Mouse (Mus musculus): Measurements from ENCODE around the gene Itprid2. TPM values are rescaled to one million over a fixed set of nuclear protein-coding genes. Genes with fewer than 3 reads are reported as not detected.

Gene Itprid2
- total and polyA plus RNA-seq, 2 experiments from 2014 or later, result 5.9 to 11.6 TPM

GRCm38 (mm10) chr2:79681672-79682071, 46.5 kb downstream of the Itprid2 start:
- WGBS, result 91% methylated on average over 4 of the region's 4 CpGs
- H3K27ac ChIP-seq, result no peak overlapping the region
- no peaks in the 10 kb centered on the region for H3K9me3 ChIP-seq (ENCODE audit: low read length)
- no peaks in the 10 kb centered on the region for H3K27me3 ChIP-seq (ENCODE audit: insufficient read depth, low read length)
- ATAC-seq (no peak), DNase-seq (ENCODE audit: low spot score) (no peak)
- no peaks in the 10 kb centered on the region for H3K4me1 ChIP-seq (ENCODE audit: insufficient read depth, low read length)
- H3K4me3 ChIP-seq (ENCODE audit: low read length), result no peak overlapping the region
- H3K36me3 ChIP-seq (ENCODE audit: insufficient read depth, low read length), result no peaks in the 10 kb centered on the region
- no peak for TF ChIP-seq CTCF (IDR thresholded peaks at IDR 0.05; ENCODE audit: low read depth)
- no peak overlapping the region for H3K9ac ChIP-seq (replicated peaks; ENCODE audit: low read length)
- H3K4me2 ChIP-seq (ENCODE audit: low read depth, low read length), result no peak overlapping the region

- no peak for DNase-seq (ENCODE audit: low spot score)
- H3K36me3 ChIP-seq (ENCODE audit: insufficient read depth, low read length), result no peaks in the 10 kb centered on the region
- no peak for ATAC-seq
- no peak overlapping the region for H3K27ac ChIP-seq
- no peak overlapping the region for H3K9ac ChIP-seq (replicated peaks; ENCODE audit: low read length)
- no peak overlapping the region for H3K4me2 ChIP-seq (ENCODE audit: low read depth, low read length)
- H3K27me3 ChIP-seq (ENCODE audit: insufficient read depth, low read length), result no peaks in the 10 kb centered on the region
- H3K4me1 ChIP-seq (ENCODE audit: insufficient read depth, low read length), result no peaks in the 10 kb centered on the region
- no peak overlapping the region for H3K4me3 ChIP-seq (ENCODE audit: low read length)
- TF ChIP-seq CTCF (IDR thresholded peaks at IDR 0.05; ENCODE audit: low read depth), result no peak
- H3K9me3 ChIP-seq (ENCODE audit: low read length), result no peaks in the 10 kb centered on the region
- WGBS, result 60% methylated on average over 4 of the region's 4 CpGs
Measured at GRCm38 (mm10) chr2:79683258-79683657, 48.1 kb downstream of the Itprid2 start.

- DNase-seq (ENCODE audit: low spot score) (no peak), ATAC-seq (no peak)
- H3K27ac ChIP-seq, result no peak overlapping the region
- WGBS, result 81% methylated on average over 3 of the region's 3 CpGs
- no peak overlapping the region for H3K4me3 ChIP-seq (ENCODE audit: low read length)
- no peaks in the 10 kb centered on the region for H3K9me3 ChIP-seq (ENCODE audit: low read length)
- no peaks in the 10 kb centered on the region for H3K36me3 ChIP-seq (ENCODE audit: insufficient read depth, low read length)
- no peak overlapping the region for H3K9ac ChIP-seq (replicated peaks; ENCODE audit: low read length)
- H3K27me3 ChIP-seq (ENCODE audit: insufficient read depth, low read length), result no peaks in the 10 kb centered on the region
- H3K4me1 ChIP-seq (ENCODE audit: insufficient read depth, low read length), result no peaks in the 10 kb centered on the region
- no peak overlapping the region for H3K4me2 ChIP-seq (ENCODE audit: low read depth, low read length)
- TF ChIP-seq CTCF (IDR thresholded peaks at IDR 0.05; ENCODE audit: low read depth), result no peak
Measured at GRCm38 (mm10) chr2:79690838-79691237, 55.7 kb downstream of the Itprid2 start.

- Histone ChIP-seq H3K4me1 (ENCODE audit: insufficient read depth, low read length) (no peaks in the 10 kb centered on the region), H3K27me3 (ENCODE audit: insufficient read depth, low read length) (no peaks in the 10 kb centered on the region), H3K9me3 (ENCODE audit: low read length) (no peaks in the 10 kb centered on the region), H3K27ac (no peak overlapping the region), H3K4me2 (ENCODE audit: low read depth, low read length) (no peak overlapping the region), H3K4me3 (ENCODE audit: low read length) (no peak overlapping the region), H3K36me3 (ENCODE audit: insufficient read depth, low read length) (no peaks in the 10 kb centered on the region), H3K9ac (replicated peaks; ENCODE audit: low read length) (no peak overlapping the region)
- no peak for DNase-seq (ENCODE audit: low spot score)
- no peak for TF ChIP-seq CTCF (IDR thresholded peaks at IDR 0.05; ENCODE audit: low read depth)
- no peak for ATAC-seq
- 91% methylated on average over 4 of the region's 4 CpGs for WGBS
Measured at GRCm38 (mm10) chr2:79695190-79695589, 60.0 kb downstream of the Itprid2 start.

GRCm38 (mm10) chr2:79695939-79696338, 60.8 kb downstream of the Itprid2 start:
- no peak overlapping the region for H3K4me2 ChIP-seq (ENCODE audit: low read depth, low read length)
- TF ChIP-seq CTCF (IDR thresholded peaks at IDR 0.05; ENCODE audit: low read depth), result no peak
- no peak overlapping the region for H3K4me3 ChIP-seq (ENCODE audit: low read length)
- DNase-seq (ENCODE audit: low spot score) (no peak), ATAC-seq (no peak)
- 91% methylated on average over 12 of the region's 12 CpGs for WGBS
- H3K27ac ChIP-seq, result no peak overlapping the region
- no peaks in the 10 kb centered on the region for H3K27me3 ChIP-seq (ENCODE audit: insufficient read depth, low read length)
- no peaks in the 10 kb centered on the region for H3K36me3 ChIP-seq (ENCODE audit: insufficient read depth, low read length)
- no peak overlapping the region for H3K9ac ChIP-seq (replicated peaks; ENCODE audit: low read length)
- H3K9me3 ChIP-seq (ENCODE audit: low read length), result no peaks in the 10 kb centered on the region
- no peaks in the 10 kb centered on the region for H3K4me1 ChIP-seq (ENCODE audit: insufficient read depth, low read length)

GRCm38 (mm10) chr2:79696478-79697230, 61.5 kb downstream of the Itprid2 start:
- 87% methylated on average over 10 of the region's 10 CpGs for WGBS
- H3K4me3 ChIP-seq (ENCODE audit: low read length), result no peak overlapping the region
- no peak overlapping the region for H3K9ac ChIP-seq (replicated peaks; ENCODE audit: low read length)
- H3K4me1 ChIP-seq (ENCODE audit: insufficient read depth, low read length), result no peaks in the 10 kb centered on the region
- no peak for TF ChIP-seq CTCF (IDR thresholded peaks at IDR 0.05; ENCODE audit: low read depth)
- no peaks in the 10 kb centered on the region for H3K9me3 ChIP-seq (ENCODE audit: low read length)
- H3K4me2 ChIP-seq (ENCODE audit: low read depth, low read length), result no peak overlapping the region
- no peaks in the 10 kb centered on the region for H3K36me3 ChIP-seq (ENCODE audit: insufficient read depth, low read length)
- ATAC-seq, result no peak
- no peak for DNase-seq (ENCODE audit: low spot score)
- H3K27me3 ChIP-seq (ENCODE audit: insufficient read depth, low read length), result no peaks in the 10 kb centered on the region
- H3K27ac ChIP-seq, result no peak overlapping the region

GRCm38 (mm10) chr2:79698166-79698565, 63.0 kb downstream of the Itprid2 start:
- H3K27me3 ChIP-seq (ENCODE audit: insufficient read depth, low read length), result no peaks in the 10 kb centered on the region
- TF ChIP-seq CTCF (IDR thresholded peaks at IDR 0.05; ENCODE audit: low read depth), result no peak
- WGBS, result 76% methylated on average over 2 of the region's 2 CpGs

More at GRCm38 (mm10) chr2:79698166-79698565, 63.0 kb downstream of the Itprid2 start:
- Histone ChIP-seq H3K9ac (replicated peaks; ENCODE audit: low read length) (no peak overlapping the region), H3K27ac (no peak overlapping the region), H3K4me3 (ENCODE audit: low read length) (no peak overlapping the region), H3K36me3 (ENCODE audit: insufficient read depth, low read length) (no peaks in the 10 kb centered on the region), H3K9me3 (ENCODE audit: low read length) (no peaks in the 10 kb centered on the region), H3K4me1 (ENCODE audit: insufficient read depth, low read length) (no peaks in the 10 kb centered on the region), H3K4me2 (ENCODE audit: low read depth, low read length) (no peak overlapping the region)
- DNase-seq (ENCODE audit: low spot score), result no peak
- ATAC-seq, result no peak
